Mouse (Mus musculus) hindbrain, embryonic 13.5 days (tissue): ENCODE data around the gene Coro6. TPM values are rescaled to one million over a fixed set of nuclear protein-coding genes. Genes with fewer than 3 reads are reported as not detected.

ENCODE experiments used
- ATAC-seq: fragments of 200-750 bp; cut with Nextera tagmentation; 2 replicates; pipeline ENCODE4 v1.8.0; 2017; ENCODE audit warnings: moderate TSS enrichment; ENCODE audit not compliant: low FRiP score
- H3K27ac ChIP-seq: fragments of 300-500 bp; sonication (generic); 2 replicates; pipeline ENCODE4 v1.5.1; 2015; ENCODE audit warnings: inconsistent platforms, mild to moderate bottlenecking, moderate library complexity
- H3K27me3 ChIP-seq: fragments of 300-500 bp; sonication (generic); 2 replicates; pipeline ENCODE4 v1.6.1; 2015; ENCODE audit warnings: mild to moderate bottlenecking, inconsistent platforms
- H3K36me3 ChIP-seq: fragments of 300-500 bp; sonication (generic); 2 replicates; pipeline ENCODE4 v1.6.1; 2015; ENCODE audit warnings: mild to moderate bottlenecking, inconsistent platforms
- H3K4me1 ChIP-seq: fragments of 300-500 bp; sonication (generic); replicated peaks from 2 replicates; pipeline ENCODE4 v1.6.1; 2015; ENCODE audit warnings: inconsistent platforms
- H3K4me2 ChIP-seq: fragments of 300-500 bp; sonication (generic); 2 replicates; pipeline ENCODE4 v1.6.1; 2015; ENCODE audit warnings: inconsistent platforms, mild to moderate bottlenecking, moderate library complexity
- H3K4me3 ChIP-seq: fragments of 300-500 bp; sonication (generic); 2 replicates; pipeline ENCODE4 v1.5.1; 2015; ENCODE audit warnings: mild to moderate bottlenecking, inconsistent platforms
- H3K9ac ChIP-seq: fragments of 300-500 bp; sonication (generic); 2 replicates; pipeline ENCODE4 v1.6.1; 2015; ENCODE audit warnings: mild to moderate bottlenecking, inconsistent platforms
- H3K9me3 ChIP-seq: fragments of 300-500 bp; sonication (generic); 2 replicates; pipeline ENCODE4 v1.6.1; 2016; ENCODE audit warnings: inconsistent platforms
- WGBS: fragments of 180-500 bp; shearing (Covaris S2); methylation state at CpG from one replicate; pipeline ENCODE4 v1.1.7; 2015; 5-methylcytosine and 5-hydroxymethylcytosine counted together
- polyA plus RNA-seq: library from polyadenylated mRNA; unstranded; fragments of >200 nt; fragmentation: Nextera tagmentation; extraction: Ambion mirVana; gene quantifications from 2 replicates; pipeline ENCODE4 v1.2.1, GENCODE M21; 2015

The Coro6 gene
- polyA plus RNA-seq, 1 experiment from 2014 or later, result 0.12 TPM

GRCm38 (mm10) chr11:77446628-77447041, 15.6 kb upstream of the Coro6 start:
- Histone ChIP-seq H3K4me1 (no peaks in the 10 kb centered on the region), H3K27me3 (no peaks in the 10 kb centered on the region), H3K4me2 (no peak overlapping the region), H3K9ac (no peak overlapping the region), H3K4me3 (no peak overlapping the region), H3K27ac (no peak overlapping the region), H3K36me3 (peaks cover 44% of the 10 kb centered on the region), H3K9me3 (no peaks in the 10 kb centered on the region)
- no peak for ATAC-seq
- 68% methylated on average over 6 of the region's 6 CpGs for WGBS

- no peaks in the 10 kb centered on the region for H3K27me3 ChIP-seq
- no peak overlapping the region for H3K9ac ChIP-seq
- ATAC-seq, result no peak
- no peak overlapping the region for H3K4me3 ChIP-seq
- H3K9me3 ChIP-seq, result no peaks in the 10 kb centered on the region
- no peak overlapping the region for H3K4me2 ChIP-seq
- peaks cover 37% of the 10 kb centered on the region for H3K36me3 ChIP-seq
- H3K4me1 ChIP-seq, result no peaks in the 10 kb centered on the region
- no peak overlapping the region for H3K27ac ChIP-seq
- WGBS, result 94% methylated on average over 7 of the region's 7 CpGs
Observed at GRCm38 (mm10) chr11:77449224-77449623, 13.0 kb upstream of the Coro6 start.

- Histone ChIP-seq H3K27me3 (no peaks in the 10 kb centered on the region), H3K9me3 (no peaks in the 10 kb centered on the region), H3K4me1 (no peaks in the 10 kb centered on the region), H3K27ac (no peak overlapping the region), H3K9ac (no peak overlapping the region), H3K36me3 (peaks cover 47% of the 10 kb centered on the region), H3K4me3 (no peak overlapping the region), H3K4me2 (no peak overlapping the region)
- 99% methylated on average over 2 of the region's 2 CpGs for WGBS
- ATAC-seq, result no peak
Observed at GRCm38 (mm10) chr11:77451670-77452069, 10.5 kb upstream of the Coro6 start.

- 92% methylated on average over 2 of the region's 2 CpGs for WGBS
- no peaks in the 10 kb centered on the region for H3K27me3 ChIP-seq
- H3K9ac ChIP-seq, result no peak overlapping the region
- H3K27ac ChIP-seq, result no peak overlapping the region
- no peak overlapping the region for H3K4me3 ChIP-seq
- H3K36me3 ChIP-seq, result peaks cover 47% of the 10 kb centered on the region
- no peak for ATAC-seq
- H3K9me3 ChIP-seq, result no peaks in the 10 kb centered on the region
- no peaks in the 10 kb centered on the region for H3K4me1 ChIP-seq
- H3K4me2 ChIP-seq, result no peak overlapping the region
Observed at GRCm38 (mm10) chr11:77453388-77453787, 8.8 kb upstream of the Coro6 start.

- Histone ChIP-seq H3K9me3 (no peaks in the 10 kb centered on the region), H3K27ac (no peak overlapping the region), H3K4me3 (no peak overlapping the region), H3K9ac (no peak overlapping the region), H3K4me2 (no peak overlapping the region), H3K27me3 (peaks cover 13% of the 10 kb centered on the region), H3K4me1 (no peaks in the 10 kb centered on the region), H3K36me3 (peaks cover 31% of the 10 kb centered on the region)
- ATAC-seq, result no peak
- 88% methylated on average over 9 of the region's 9 CpGs for WGBS
Observed at GRCm38 (mm10) chr11:77455770-77456510, 6.3 kb upstream of the Coro6 start.

- Histone ChIP-seq H3K4me1 (peaks cover 2% of the 10 kb centered on the region), H3K36me3 (peaks cover 24% of the 10 kb centered on the region), H3K27ac (no peak overlapping the region), H3K4me3 (no peak overlapping the region), H3K9me3 (no peaks in the 10 kb centered on the region), H3K4me2 (no peak overlapping the region), H3K27me3 (peaks cover 22% of the 10 kb centered on the region), H3K9ac (no peak overlapping the region)
- 88% methylated on average over 6 of the region's 6 CpGs for WGBS
- ATAC-seq, result no peak
Observed at GRCm38 (mm10) chr11:77456866-77457265, 5.3 kb upstream of the Coro6 start.

GRCm38 (mm10) chr11:77461856-77462255, 355 bp upstream of the Coro6 start:
- Histone ChIP-seq H3K4me2 (peak overlapping the region; percentile 99), H3K27ac (no peak overlapping the region), H3K36me3 (peaks cover 4% of the 10 kb centered on the region; the same call in 1 of the 2 replicates), H3K4me1 (peaks cover 18% of the 10 kb centered on the region), H3K4me3 (peak overlapping the region; percentile 58), H3K9me3 (no peaks in the 10 kb centered on the region), H3K9ac (peak overlapping the region; percentile 77), H3K27me3 (peaks cover 72% of the 10 kb centered on the region)
- 10% methylated on average over 6 of the region's 6 CpGs for WGBS
- no peak for ATAC-seq

- WGBS, result 53% methylated on average over 8 of the region's 8 CpGs
- Histone ChIP-seq H3K4me2 (peak overlapping the region; percentile 99), H3K4me3 (peak overlapping the region; percentile 58; the same call in 1 of the 2 replicates), H3K27me3 (peaks cover 84% of the 10 kb centered on the region), H3K9me3 (no peaks in the 10 kb centered on the region), H3K36me3 (peaks cover 4% of the 10 kb centered on the region; the same call in 1 of the 2 replicates), H3K9ac (peak overlapping the region; percentile 77; the same call in 1 of the 2 replicates), H3K27ac (no peak overlapping the region), H3K4me1 (peaks cover 27% of the 10 kb centered on the region)
- no peak for ATAC-seq
Observed at GRCm38 (mm10) chr11:77463101-77463445, 862 bp downstream of the Coro6 start.

GRCm38 (mm10) chr11:77463786-77464185, 1.6 kb downstream of the Coro6 start:
- Histone ChIP-seq H3K4me1 (peaks cover 28% of the 10 kb centered on the region), H3K27me3 (peaks cover 91% of the 10 kb centered on the region), H3K9me3 (no peaks in the 10 kb centered on the region), H3K27ac (no peak overlapping the region), H3K36me3 (peaks cover 4% of the 10 kb centered on the region; the same call in 1 of the 2 replicates), H3K9ac (no peak overlapping the region), H3K4me3 (no peak overlapping the region), H3K4me2 (no peak overlapping the region)
- ATAC-seq, result no peak
- WGBS, result 80% methylated on average over 10 of the region's 10 CpGs

GRCm38 (mm10) chr11:77464684-77465083, 2.5 kb downstream of the Coro6 start:
- Histone ChIP-seq H3K4me2 (no peak overlapping the region), H3K27ac (no peak overlapping the region), H3K4me3 (no peak overlapping the region), H3K27me3 (peaks cover 96% of the 10 kb centered on the region), H3K4me1 (peaks cover 28% of the 10 kb centered on the region), H3K9ac (no peak overlapping the region), H3K9me3 (no peaks in the 10 kb centered on the region), H3K36me3 (no peaks in the 10 kb centered on the region)
- 44% methylated on average over 4 of the region's 4 CpGs for WGBS
- ATAC-seq, result no peak

GRCm38 (mm10) chr11:77465111-77465510, 2.9 kb downstream of the Coro6 start:
- peaks cover 28% of the 10 kb centered on the region for H3K4me1 ChIP-seq
- WGBS, result 49% methylated on average over 3 of the region's 3 CpGs
- peaks cover 95% of the 10 kb centered on the region for H3K27me3 ChIP-seq
- no peak overlapping the region for H3K4me2 ChIP-seq
- no peak overlapping the region for H3K4me3 ChIP-seq
- ATAC-seq, result no peak
- no peaks in the 10 kb centered on the region for H3K9me3 ChIP-seq
- 0 out of 2 replicates have a peak, but pooled peaks cover 1% of the 10 kb centered on the region for H3K36me3 ChIP-seq
- H3K27ac ChIP-seq, result no peak overlapping the region
- H3K9ac ChIP-seq, result no peak overlapping the region

GRCm38 (mm10) chr11:77466544-77466943, 4.3 kb downstream of the Coro6 start:
- Histone ChIP-seq H3K9me3 (no peaks in the 10 kb centered on the region), H3K4me1 (peaks cover 28% of the 10 kb centered on the region), H3K9ac (no peak overlapping the region), H3K27me3 (peaks cover 81% of the 10 kb centered on the region), H3K4me3 (no peak overlapping the region), H3K4me2 (no peak overlapping the region), H3K27ac (no peak overlapping the region), H3K36me3 (peaks cover 15% of the 10 kb centered on the region)
- WGBS, result 41% methylated on average over 9 of the region's 9 CpGs
- no peak for ATAC-seq

- 0 out of 2 replicates have a peak, but pooled peaks have one; percentile 7 for ATAC-seq
- WGBS, result 6% methylated on average over 25 of the region's 25 CpGs
- no peak overlapping the region for H3K4me2 ChIP-seq
- H3K4me3 ChIP-seq, result no peak overlapping the region
- H3K9ac ChIP-seq, result no peak overlapping the region
- H3K9me3 ChIP-seq, result no peaks in the 10 kb centered on the region
- peaks cover 23% of the 10 kb centered on the region for H3K4me1 ChIP-seq
- peaks cover 74% of the 10 kb centered on the region for H3K27me3 ChIP-seq
- H3K36me3 ChIP-seq, result peaks cover 22% of the 10 kb centered on the region
- no peak overlapping the region for H3K27ac ChIP-seq
Observed at GRCm38 (mm10) chr11:77467157-77467556, 4.9 kb downstream of the Coro6 start.
